Mouse (Mus musculus) liver, adult 2 months (tissue): ENCODE measurements at regions not wholly inside any gene's neighbourhood (a gene's known extent, or its start where the extent isn't known, plus 50 kb on each side); places are given as distances from the start of the nearest gene placed in this dataset.

Source experiments
- CTCF ChIP-seq: fragments of 200-500 bp; IDR thresholded peaks from 2 replicates; pipeline ENCODE4 v1.5.1; 2011; ENCODE audit warnings: low read depth, low read length, control low read depth
- POLR2A ChIP-seq: fragments of 200-500 bp; IDR thresholded peaks from 2 replicates; pipeline ENCODE4 v1.6.1; 2011; ENCODE audit warnings: low read length, control low read depth; ENCODE audit not compliant: insufficient read depth; ENCODE audit errors: extremely low read depth

- no peak for TF ChIP-seq CTCF
- no peak for TF ChIP-seq POLR2A
These were observed 162.6 kb upstream of the Bcl6 start for GRCm38 (mm10) chr16:24151178-24151725.
